Mouse (Mus musculus): ENCODE measurements at regions not wholly inside any gene's neighbourhood (a gene's known extent, or its start where the extent isn't known, plus 50 kb on each side); places are given as distances from the start of the nearest gene placed in this dataset.

- TF ChIP-seq POLR2A (IDR thresholded peaks at IDR 0.05; ENCODE audit: control insufficient read depth, low read depth, low read length) (no peak), CTCF (IDR thresholded peaks at IDR 0.05; ENCODE audit: control insufficient read depth, insufficient read depth, insufficient replicate concordance, low read depth, low read length) (no peak)
- Histone ChIP-seq H3K27ac (ENCODE audit: control insufficient read depth, insufficient read depth, low read depth, low read length) (no peak overlapping the region), H3K27me3 (ENCODE audit: control insufficient read depth, insufficient read depth, low read length) (no peaks in the 10 kb centered on the region), H3K36me3 (ENCODE audit: control insufficient read depth, insufficient read depth, low read length) (no peaks in the 10 kb centered on the region), H3K4me3 (ENCODE audit: control insufficient read depth, low read depth, low read length) (no peak overlapping the region), H3K4me1 (ENCODE audit: control insufficient read depth, insufficient read depth, low read length) (no peaks in the 10 kb centered on the region)
Measured at GRCm38 (mm10) chr1:14036163-14036562, 2057.0 kb downstream of the 4930444P10Rik start.

GRCm38 (mm10) chr1:14011484-14011883 lies 2081.6 kb downstream of the 4930444P10Rik start:
- Histone ChIP-seq H3K4me3 (ENCODE audit: control insufficient read depth, low read depth, low read length) (no peak overlapping the region), H3K4me1 (ENCODE audit: control insufficient read depth, insufficient read depth, low read length) (no peaks in the 10 kb centered on the region), H3K36me3 (ENCODE audit: control insufficient read depth, insufficient read depth, low read length) (no peaks in the 10 kb centered on the region), H3K27ac (ENCODE audit: control insufficient read depth, insufficient read depth, low read depth, low read length) (no peak overlapping the region), H3K27me3 (ENCODE audit: control insufficient read depth, insufficient read depth, low read length) (no peaks in the 10 kb centered on the region)
- TF ChIP-seq POLR2A (IDR thresholded peaks at IDR 0.05; ENCODE audit: control insufficient read depth, low read depth, low read length) (no peak), CTCF (IDR thresholded peaks at IDR 0.05; ENCODE audit: control insufficient read depth, insufficient read depth, insufficient replicate concordance, low read depth, low read length) (no peak)

GRCm38 (mm10) chr1:14010789-14011188 lies 2082.3 kb downstream of the 4930444P10Rik start:
- Histone ChIP-seq H3K4me3 (ENCODE audit: control insufficient read depth, low read depth, low read length) (no peak overlapping the region), H3K27me3 (ENCODE audit: control insufficient read depth, insufficient read depth, low read length) (no peaks in the 10 kb centered on the region), H3K4me1 (ENCODE audit: control insufficient read depth, insufficient read depth, low read length) (no peaks in the 10 kb centered on the region), H3K36me3 (ENCODE audit: control insufficient read depth, insufficient read depth, low read length) (no peaks in the 10 kb centered on the region), H3K27ac (ENCODE audit: control insufficient read depth, insufficient read depth, low read depth, low read length) (no peak overlapping the region)
- no peak for TF ChIP-seq POLR2A (IDR thresholded peaks at IDR 0.05; ENCODE audit: control insufficient read depth, low read depth, low read length)
- TF ChIP-seq CTCF (IDR thresholded peaks at IDR 0.05; ENCODE audit: control insufficient read depth, insufficient read depth, insufficient replicate concordance, low read depth, low read length) = no peak

- Histone ChIP-seq H3K27ac (ENCODE audit: control insufficient read depth, insufficient read depth, low read depth, low read length) (no peak overlapping the region), H3K4me3 (ENCODE audit: control insufficient read depth, low read depth, low read length) (no peak overlapping the region), H3K27me3 (ENCODE audit: control insufficient read depth, insufficient read depth, low read length) (no peaks in the 10 kb centered on the region), H3K4me1 (ENCODE audit: control insufficient read depth, insufficient read depth, low read length) (no peaks in the 10 kb centered on the region), H3K36me3 (ENCODE audit: control insufficient read depth, insufficient read depth, low read length) (no peaks in the 10 kb centered on the region)
- TF ChIP-seq CTCF (IDR thresholded peaks at IDR 0.05; ENCODE audit: control insufficient read depth, insufficient read depth, insufficient replicate concordance, low read depth, low read length) (no peak), POLR2A (IDR thresholded peaks at IDR 0.05; ENCODE audit: control insufficient read depth, low read depth, low read length) (no peak)
Measured at GRCm38 (mm10) chr1:14002550-14002949, 2090.6 kb downstream of the 4930444P10Rik start.

- Histone ChIP-seq H3K27ac (ENCODE audit: control insufficient read depth, insufficient read depth, low read depth, low read length) (no peak overlapping the region), H3K4me1 (ENCODE audit: control insufficient read depth, insufficient read depth, low read length) (no peaks in the 10 kb centered on the region), H3K36me3 (ENCODE audit: control insufficient read depth, insufficient read depth, low read length) (no peaks in the 10 kb centered on the region), H3K27me3 (ENCODE audit: control insufficient read depth, insufficient read depth, low read length) (no peaks in the 10 kb centered on the region), H3K4me3 (ENCODE audit: control insufficient read depth, low read depth, low read length) (no peak overlapping the region)
- TF ChIP-seq CTCF (IDR thresholded peaks at IDR 0.05; ENCODE audit: control insufficient read depth, insufficient read depth, insufficient replicate concordance, low read depth, low read length) (no peak), POLR2A (IDR thresholded peaks at IDR 0.05; ENCODE audit: control insufficient read depth, low read depth, low read length) (no peak)
Measured at GRCm38 (mm10) chr1:14001431-14001830, 2091.7 kb downstream of the 4930444P10Rik start.

- TF ChIP-seq CTCF (IDR thresholded peaks at IDR 0.05; ENCODE audit: control insufficient read depth, insufficient read depth, insufficient replicate concordance, low read depth, low read length) = no peak
Measured at GRCm38 (mm10) chr1:14000605-14001395, 2092.3 kb downstream of the 4930444P10Rik start.

GRCm38 (mm10) chr1:13998178-13998708 lies 2094.9 kb downstream of the 4930444P10Rik start:
- H3K4me3 ChIP-seq (ENCODE audit: control insufficient read depth, low read depth, low read length) = no peak overlapping the region
- H3K27me3 ChIP-seq (ENCODE audit: control insufficient read depth, insufficient read depth, low read length) = no peaks in the 10 kb centered on the region
- no peak overlapping the region for H3K27ac ChIP-seq (ENCODE audit: control insufficient read depth, insufficient read depth, low read depth, low read length)
- H3K4me1 ChIP-seq (ENCODE audit: control insufficient read depth, insufficient read depth, low read length) = no peaks in the 10 kb centered on the region
- TF ChIP-seq CTCF (IDR thresholded peaks at IDR 0.05; ENCODE audit: control insufficient read depth, insufficient read depth, insufficient replicate concordance, low read depth, low read length) (no peak), POLR2A (IDR thresholded peaks at IDR 0.05; ENCODE audit: control insufficient read depth, low read depth, low read length) (no peak)
- no peaks in the 10 kb centered on the region for H3K36me3 ChIP-seq (ENCODE audit: control insufficient read depth, insufficient read depth, low read length)

More at GRCm38 (mm10) chr1:14000605-14001395, 2092.3 kb downstream of the 4930444P10Rik start:
- no peak overlapping the region for H3K4me3 ChIP-seq (ENCODE audit: control insufficient read depth, low read depth, low read length)
- no peaks in the 10 kb centered on the region for H3K4me1 ChIP-seq (ENCODE audit: control insufficient read depth, insufficient read depth, low read length)
- no peaks in the 10 kb centered on the region for H3K27me3 ChIP-seq (ENCODE audit: control insufficient read depth, insufficient read depth, low read length)
- no peaks in the 10 kb centered on the region for H3K36me3 ChIP-seq (ENCODE audit: control insufficient read depth, insufficient read depth, low read length)
- H3K27ac ChIP-seq (ENCODE audit: control insufficient read depth, insufficient read depth, low read depth, low read length) = no peak overlapping the region

Data from testis, adult 2 months (tissue).